Mouse (Mus musculus) 3T3-L1 (cell line): ENCODE measurements around the gene Tln1.
A peak's percentile ranks its signal among the peaks of the same experiment; 100 is the strongest.
"Not testable (repeated sequence)": the region's sequence is repeated elsewhere in the genome, so short reads cannot be mapped to it uniquely, and the experiment has no call there.

ENCODE experiments used
- DNase-seq: peaks from one replicate; pipeline ENCODE4 v3.0.0-alpha.2; 2015; ENCODE audit warnings: low read depth, low spot score

The Tln1 gene

GRCm38 (mm10) chr4:43506074-43506473, 56.4 kb downstream of the Tln1 start:
- no peak for DNase-seq

GRCm38 (mm10) chr4:43504269-43504668, 58.2 kb downstream of the Tln1 start:
- DNase-seq = no peak

DNA sequence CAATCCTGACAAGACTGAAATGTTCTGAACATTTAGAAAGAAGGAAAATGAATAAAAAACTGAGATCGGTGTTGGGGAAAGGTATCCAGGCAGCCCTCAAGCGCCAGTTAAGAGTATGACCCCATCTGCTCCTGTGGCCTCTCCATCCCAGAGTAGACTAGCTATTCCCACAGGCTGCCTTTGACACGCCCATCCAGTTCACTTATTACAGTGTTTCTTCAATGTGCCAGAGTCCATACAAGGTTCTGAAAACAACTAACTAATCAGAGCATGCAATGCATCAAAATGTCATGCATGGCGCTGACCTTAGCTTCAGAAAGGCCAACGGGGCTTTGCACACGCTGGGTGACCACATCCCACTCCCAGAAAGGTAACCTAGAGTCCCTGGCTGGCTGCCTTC, 59.0 kb downstream of the Tln1 start:
- no peak for DNase-seq

- no peak for DNase-seq
These were observed 59.5 kb downstream of the Tln1 start for GRCm38 (mm10) chr4:43503041-43503440.

GRCm38 (mm10) chr4:43499407-43500333, 62.8 kb downstream of the Tln1 start, which contains the start of gene Arhgef39:
Gene Arhgef39 (minus strand): TSS chr4:43499695.
- peak; percentile 87 for DNase-seq

- peak; percentile 60 for DNase-seq
These were observed 63.5 kb downstream of the Tln1 start for GRCm38 (mm10) chr4:43498983-43499382.

DNA sequence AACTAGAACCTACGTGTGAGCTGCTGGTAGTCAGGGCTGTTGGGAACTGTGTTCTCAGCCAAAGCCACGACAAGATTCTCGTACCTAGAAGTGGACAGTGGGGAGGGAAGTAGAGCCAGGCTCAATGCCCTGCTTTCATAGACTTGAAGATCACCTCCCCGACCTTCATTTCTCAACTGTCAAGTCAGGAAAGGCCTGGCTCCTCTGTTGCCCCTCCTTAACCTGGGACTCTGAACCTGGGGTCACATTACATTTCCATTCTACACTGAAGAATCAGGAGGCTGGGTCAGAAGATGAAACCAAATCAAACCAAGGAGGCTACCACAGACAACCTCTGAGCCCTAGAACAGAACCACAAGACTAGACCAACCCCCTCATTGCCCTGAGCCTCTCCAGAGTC, 64.5 kb downstream of the Tln1 start:
- DNase-seq = no peak

DNA sequence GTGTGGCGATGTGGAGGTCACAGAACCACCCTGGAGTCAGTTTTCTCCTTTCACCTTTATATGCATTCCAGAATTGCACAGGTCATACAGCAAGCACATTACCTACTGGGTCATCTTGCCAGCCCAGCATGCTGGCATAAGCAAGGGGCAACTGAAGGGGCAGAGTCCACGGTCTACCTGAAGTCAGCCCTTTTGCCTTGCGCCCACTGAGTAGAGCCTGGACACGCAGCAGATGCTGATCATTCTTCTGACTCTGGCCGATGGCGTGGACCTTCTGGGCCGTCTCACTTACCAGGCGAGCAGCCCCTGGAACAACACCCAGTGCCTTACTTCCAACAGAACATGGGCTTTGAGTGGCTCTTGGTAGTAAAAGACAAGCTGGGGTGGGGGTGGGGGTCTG, 65.1 kb downstream of the Tln1 start:
- no peak for DNase-seq

DNA sequence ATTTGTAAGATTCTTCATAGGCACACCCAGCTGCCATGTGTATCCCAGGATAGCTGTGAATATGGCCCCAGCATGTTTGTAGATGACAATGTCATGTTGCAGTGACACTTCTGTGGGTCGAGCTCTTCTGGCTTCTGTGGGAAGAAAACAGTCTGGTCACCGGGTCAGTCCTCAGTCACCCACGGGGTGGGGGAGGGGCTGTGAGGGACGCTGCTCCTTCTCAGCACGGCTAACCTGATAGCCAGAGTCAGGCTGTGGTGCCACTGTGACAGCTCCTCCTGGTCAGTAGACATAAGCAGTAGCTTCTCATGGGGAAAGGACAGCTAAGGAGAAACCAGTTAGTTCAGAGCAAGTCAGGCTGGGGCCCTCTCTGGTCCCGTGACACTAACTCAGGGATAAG, 65.9 kb downstream of the Tln1 start:
- no peak for DNase-seq

DNA sequence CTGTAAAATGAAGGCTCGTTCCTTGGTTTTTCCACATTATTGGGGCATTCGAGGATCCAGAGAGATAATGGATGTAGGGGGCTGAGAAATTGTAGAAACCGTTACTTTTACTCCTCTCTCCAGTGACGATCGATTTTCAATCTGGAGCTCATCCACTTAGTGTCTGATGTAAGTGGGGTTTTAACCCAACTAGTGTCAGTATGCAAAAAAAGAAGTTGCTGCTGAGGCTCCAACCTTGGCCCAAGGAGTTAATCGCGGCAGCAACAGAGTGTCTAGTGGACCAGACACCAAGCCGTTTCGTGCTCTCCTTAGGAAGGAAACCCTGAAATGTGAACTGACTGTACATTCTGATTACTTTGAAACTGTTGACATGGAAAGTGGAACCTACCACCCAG, 68.6 kb downstream of the Tln1 start:
- DNase-seq = peak; percentile 37

GRCm38 (mm10) chr4:43493186-43493845, 69.2 kb downstream of the Tln1 start:
- DNase-seq = peak; percentile 88

- peak; percentile 93 for DNase-seq
These were observed 69.7 kb downstream of the Tln1 start, which contains the start of gene Ccdc107 for GRCm38 (mm10) chr4:43492821-43493185. Gene Ccdc107 (plus strand): TSS chr4:43492900.

GRCm38 (mm10) chr4:43492101-43492820, 70.2 kb downstream of the Tln1 start:
- DNase-seq = peak; percentile 39

- DNase-seq = no peak
These were observed 71.7 kb downstream of the Tln1 start for GRCm38 (mm10) chr4:43490801-43491200.

- DNase-seq = no peak
These were observed 72.9 kb downstream of the Tln1 start for GRCm38 (mm10) chr4:43489611-43490010.

GRCm38 (mm10) chr4:43485666-43486065, 76.8 kb downstream of the Tln1 start:
- DNase-seq = not testable (repeated sequence)

- DNase-seq = no peak
These were observed 78.9 kb downstream of the Tln1 start, which contains the start of gene Sit1 for GRCm38 (mm10) chr4:43483535-43484091. Gene Sit1 (minus strand): TSS chr4:43483734.

- DNase-seq = no peak
These were observed 79.9 kb downstream of the Tln1 start for GRCm38 (mm10) chr4:43482591-43482990.

- no peak for DNase-seq
These were observed 80.5 kb downstream of the Tln1 start for GRCm38 (mm10) chr4:43481894-43482456.
